8 mouse cellular contexts compared by ENCODE assay signal in genomic region chr8:4206182-4207015, GRCm38 (mm10). TPM values are rescaled to one million over a fixed set of nuclear protein-coding genes. Genes with fewer than 3 reads are reported as not detected.
DNase-seq lines count a peak whose midpoint lies in the region; ATAC-seq and TF ChIP-seq lines count a peak whose summit lies in the region.

No protein-coding gene starts in this region.

- peaks cover 11% of the 10 kb centered on the region; the same call in 1 of the 2 replicates for H3K4me1 ChIP-seq in kidney, embryonic 16.5 days (ENCODE audit: insufficient read depth, low read length)
- no peaks in the 10 kb centered on the region for H3K4me1 ChIP-seq in kidney, adult 2 months (ENCODE audit: control insufficient read depth, insufficient read depth, low read length)
- peaks cover 7% of the 10 kb centered on the region for H3K4me1 ChIP-seq in hindbrain, embryonic 14.5 days (replicated peaks; ENCODE audit: control insufficient read depth, insufficient read depth, low read length)
- H3K4me1 ChIP-seq in midbrain, embryonic 15.5 days, result peaks cover 37% of the 10 kb centered on the region

- peak overlapping the region; percentile 43 for H3K4me2 ChIP-seq in kidney, embryonic 16.5 days (replicated peaks; ENCODE audit: low read depth, low read length)
- no peak overlapping the region for H3K4me2 ChIP-seq in hindbrain, embryonic 14.5 days (replicated peaks)
- no peak overlapping the region for H3K4me2 ChIP-seq in midbrain, embryonic 15.5 days

- peaks cover 14% of the 10 kb centered on the region for H3K27me3 ChIP-seq in kidney, embryonic 16.5 days (ENCODE audit: insufficient read depth, low read length)
- no peaks in the 10 kb centered on the region for H3K27me3 ChIP-seq in kidney, adult 2 months (replicated peaks; ENCODE audit: control insufficient read depth, insufficient read depth, low read length)
- peaks cover 14% of the 10 kb centered on the region; the same call in 1 of the 2 replicates for H3K27me3 ChIP-seq in hindbrain, embryonic 14.5 days (ENCODE audit: control insufficient read depth, insufficient read depth, low read length)
- H3K27me3 ChIP-seq in midbrain, embryonic 15.5 days (replicated peaks), result peaks cover 7% of the 10 kb centered on the region; the same call in 1 of the 2 replicates

- H3K9ac ChIP-seq in kidney, embryonic 16.5 days (replicated peaks; ENCODE audit: low read length), result peak overlapping the region; percentile 23
- 0 out of 2 replicates have a peak overlapping the region, but pooled peaks have one; percentile 21 for H3K9ac ChIP-seq in hindbrain, embryonic 14.5 days
- no peak overlapping the region for H3K9ac ChIP-seq in midbrain, embryonic 15.5 days

- TF ChIP-seq POLR2A in kidney, adult 2 months (IDR thresholded peaks at IDR 0.05; ENCODE audit: low read depth, low read length), result no peak

- H3K4me3 ChIP-seq in kidney, embryonic 16.5 days (ENCODE audit: low read length), result peak overlapping the region; percentile 18
- H3K4me3 ChIP-seq in kidney, adult 2 months (ENCODE audit: insufficient read depth, low read depth, low read length), result no peak overlapping the region
- no peak overlapping the region for H3K4me3 ChIP-seq in hindbrain, embryonic 14.5 days (replicated peaks; ENCODE audit: low read length)
- H3K4me3 ChIP-seq in midbrain, embryonic 15.5 days, result no peak overlapping the region

- H3K27ac ChIP-seq in kidney, embryonic 16.5 days (ENCODE audit: low read length), result no peak overlapping the region
- H3K27ac ChIP-seq in kidney, adult 2 months (ENCODE audit: insufficient read depth, low read depth, low read length), result no peak overlapping the region
- no peak overlapping the region for H3K27ac ChIP-seq in hindbrain, embryonic 14.5 days
- no peak overlapping the region for H3K27ac ChIP-seq in midbrain, embryonic 15.5 days

- peak; percentile 29; the same call in 1 of the 2 replicates for ATAC-seq in kidney, embryonic 16.5 days (ENCODE audit: low FRiP score, low TSS enrichment)
- ATAC-seq in hindbrain, embryonic 14.5 days (ENCODE audit: low FRiP score), result 0 out of 2 replicates have a peak, but pooled peaks have one; percentile 3
- ATAC-seq in midbrain, embryonic 15.5 days (replicated peaks), result peak; percentile 8

- TF ChIP-seq CTCF in kidney, adult 2 months (conservative IDR thresholded peaks at IDR 0.05; ENCODE audit: insufficient read depth, insufficient read length, low read depth, low read length), result no peak

- peaks cover 6% of the 10 kb centered on the region; the same call in 1 of the 2 replicates for H3K9me3 ChIP-seq in kidney, embryonic 16.5 days (ENCODE audit: low read length)
- H3K9me3 ChIP-seq in hindbrain, embryonic 14.5 days (ENCODE audit: control insufficient read depth, low read length), result no peaks in the 10 kb centered on the region
- H3K9me3 ChIP-seq in midbrain, embryonic 15.5 days, result no peaks in the 10 kb centered on the region

- DNase-seq in kidney, adult 2 months, result no peak
- peak; percentile 62 to 66 for DNase-seq in cerebellum, postnatal 25 days
- no peak for DNase-seq in hindbrain, embryonic 14.5 days (ENCODE audit: low spot score)
- DNase-seq in thymus, postnatal 0 days (ENCODE audit: low spot score), result no peak
- no peak for DNase-seq in thymus, adult 18-20 months
- DNase-seq in urinary bladder, postnatal 36 days (ENCODE audit: low spot score in 2 of 2), result no peak

- H3K36me3 ChIP-seq in kidney, embryonic 16.5 days (ENCODE audit: insufficient read depth, low read length), result peaks cover 14% of the 10 kb centered on the region; the same call in 1 of the 2 replicates
- no peaks in the 10 kb centered on the region for H3K36me3 ChIP-seq in kidney, adult 2 months (ENCODE audit: control insufficient read depth, insufficient read depth, low read length)
- peaks cover 94% of the 10 kb centered on the region for H3K36me3 ChIP-seq in hindbrain, embryonic 14.5 days (replicated peaks; ENCODE audit: control insufficient read depth, insufficient read depth)
- peaks cover 47% of the 10 kb centered on the region for H3K36me3 ChIP-seq in midbrain, embryonic 15.5 days (replicated peaks)

- WGBS in kidney, embryonic 16.5 days, result 17% methylated on average over 44 of the region's 44 CpGs
- 65% methylated on average over 44 of the region's 44 CpGs for WGBS in kidney, adult 2 months
- WGBS in hindbrain, embryonic 14.5 days, result 15% methylated on average over 44 of the region's 44 CpGs
- WGBS in midbrain, embryonic 15.5 days, result 10% methylated on average over 44 of the region's 44 CpGs

RNA-seq across cellular contexts. Expression of gene Prr36, which starts 10.9 kb away (rescaled TPM):
- 4.7 TPM in 2 replicates for polyA plus RNA-seq in kidney, embryonic 16.5 days (2015; fragmentation: Nextera tagmentation; extraction: Ambion mirVana)
- 0.05 and 0.17 TPM in 2 replicates for polyA plus RNA-seq in kidney, adult 2 months (2012; rRNA removed)
- 58.8 and 60.8 TPM in 2 replicates for polyA plus RNA-seq in hindbrain, embryonic 14.5 days (2014; fragmentation: Nextera tagmentation; extraction: Ambion mirVana)
- polyA plus RNA-seq in midbrain, embryonic 15.5 days (2015; fragmentation: Nextera tagmentation; extraction: Ambion mirVana), result 54.7 and 61.1 TPM in 2 replicates
- polyA plus RNA-seq in thymus, postnatal 0 days (2015; fragmentation: Nextera tagmentation; extraction: Ambion mirVana), result 0.42 and 0.46 TPM in 2 replicates

RNA-seq across cellular contexts. Expression of gene Lrrc8e, which starts 20.2 kb away (rescaled TPM):
- 1.4 and 1.6 TPM in 2 replicates for polyA plus RNA-seq in kidney, embryonic 16.5 days (2015; fragmentation: Nextera tagmentation; extraction: Ambion mirVana)
- 0.45 and 0.48 TPM in 2 replicates for polyA plus RNA-seq in kidney, adult 2 months (2012; rRNA removed)
- 0.05 TPM in 1 of 2 replicates, not detected in the other for polyA plus RNA-seq in hindbrain, embryonic 14.5 days (2014; fragmentation: Nextera tagmentation; extraction: Ambion mirVana)
- 0.08 and 0.11 TPM in 2 replicates for polyA plus RNA-seq in midbrain, embryonic 15.5 days (2015; fragmentation: Nextera tagmentation; extraction: Ambion mirVana)
- polyA plus RNA-seq in thymus, postnatal 0 days (2015; fragmentation: Nextera tagmentation; extraction: Ambion mirVana), result 0.85 and 0.91 TPM in 2 replicates

RNA-seq across cellular contexts. Expression of gene Map2k7, which starts 32.1 kb away (rescaled TPM):
- 30.6 and 33.6 TPM in 2 replicates for polyA plus RNA-seq in kidney, embryonic 16.5 days (2015; fragmentation: Nextera tagmentation; extraction: Ambion mirVana)
- 32.0 and 32.2 TPM in 2 replicates for polyA plus RNA-seq in kidney, adult 2 months (2012; rRNA removed)
- 19.5 and 21.4 TPM in 2 replicates for polyA plus RNA-seq in hindbrain, embryonic 14.5 days (2014; fragmentation: Nextera tagmentation; extraction: Ambion mirVana)
- 34.0 and 35.7 TPM in 2 replicates for polyA plus RNA-seq in midbrain, embryonic 15.5 days (2015; fragmentation: Nextera tagmentation; extraction: Ambion mirVana)
- 33.3 and 35.4 TPM in 2 replicates for polyA plus RNA-seq in thymus, postnatal 0 days (2015; fragmentation: Nextera tagmentation; extraction: Ambion mirVana)

RNA-seq across cellular contexts. Expression of gene Gm49320, which starts 32.3 kb away (rescaled TPM):
- 1.2 and 1.3 TPM in 2 replicates for polyA plus RNA-seq in kidney, embryonic 16.5 days (2015; fragmentation: Nextera tagmentation; extraction: Ambion mirVana)
- polyA plus RNA-seq in kidney, adult 2 months (2012; rRNA removed), result 1.3 and 3.3 TPM in 2 replicates
- 1.0 and 1.6 TPM in 2 replicates for polyA plus RNA-seq in hindbrain, embryonic 14.5 days (2014; fragmentation: Nextera tagmentation; extraction: Ambion mirVana)
- polyA plus RNA-seq in midbrain, embryonic 15.5 days (2015; fragmentation: Nextera tagmentation; extraction: Ambion mirVana), result 1.0 and 1.8 TPM in 2 replicates
- polyA plus RNA-seq in thymus, postnatal 0 days (2015; fragmentation: Nextera tagmentation; extraction: Ambion mirVana), result 0.21 and 0.26 TPM in 2 replicates

RNA-seq across cellular contexts. Expression of gene Evi5l, which starts 40.0 kb away (rescaled TPM):
- 27.6 and 30.3 TPM in 2 replicates for polyA plus RNA-seq in kidney, embryonic 16.5 days (2015; fragmentation: Nextera tagmentation; extraction: Ambion mirVana)
- 22.4 and 23.0 TPM in 2 replicates for polyA plus RNA-seq in kidney, adult 2 months (2012; rRNA removed)
- 88.7 and 90.3 TPM in 2 replicates for polyA plus RNA-seq in hindbrain, embryonic 14.5 days (2014; fragmentation: Nextera tagmentation; extraction: Ambion mirVana)
- 128 and 136 TPM in 2 replicates for polyA plus RNA-seq in midbrain, embryonic 15.5 days (2015; fragmentation: Nextera tagmentation; extraction: Ambion mirVana)
- polyA plus RNA-seq in thymus, postnatal 0 days (2015; fragmentation: Nextera tagmentation; extraction: Ambion mirVana), result 18.1 and 22.5 TPM in 2 replicates

Comparison
In these comparisons a context has a peak if more than half of its experiments do, and no peak if none do; other contexts are left out.
1. DNase-seq: peak in cerebellum, postnatal 25 days (2 of 2); none in kidney, adult 2 months (single experiment), hindbrain, embryonic 14.5 days (single experiment), thymus, postnatal 0 days (single experiment), thymus, adult 18-20 months (0 of 2) and urinary bladder, postnatal 36 days (0 of 2).
2. Peak in every context shown above with its lines, with median percentiles within 50 percentile points of each other: ATAC-seq.